Mouse (Mus musculus) embryonic stem cell, embryonic (primary cell): Measurements from ENCODE around the gene Cdh3.

ENCODE experiments used
- CTCF ChIA-PET, 4 experiments: fragments of 300-600 bp in 2 of 4; fragments of 350-600 bp in 2 of 4; sonication (Branson Sonifier 250); formaldehyde crosslinking; loops; one replicate each; lab custom pipeline; 2022; ENCODE audit warnings: inconsistent platforms in 2 of 4; lab: Charles Lee
- POLR2A ChIA-PET, 4 experiments: fragments of 300-600 bp in 2 of 4; fragments of 350-600 bp in 2 of 4; sonication (Branson Sonifier 250); formaldehyde crosslinking; loops; one replicate each; lab custom pipeline; 2022; ENCODE audit warnings: antibody characterized with exemption in 4 of 4, inconsistent platforms in 1 of 4; lab: Charles Lee

Gene Cdh3

GRCm38 (mm10) chr8:106574283-106574682 is 63.6 kb downstream of the Cdh3 start:
- CTCF ChIA-PET: interaction anchor here in 2 of 4 experiments (0.6 to 3.2 kb wide), 2 partner anchors 13 to 112 kb away, joined by 3 to 13 read pairs; no protein-coding TSS in a partner anchor
- POLR2A ChIA-PET: interaction anchor here in 1 of 4 experiments (0.7 kb wide), 1 partner anchor 36 kb away, joined by 7 read pairs; no protein-coding TSS in a partner anchor

GRCm38 (mm10) chr8:106576849-106577555 is 66.3 kb downstream of the Cdh3 start:
- CTCF ChIA-PET: interaction anchor here in 2 of 4 experiments (0.6 kb wide), 2 partner anchors 113 to 313 kb away, joined by 3 to 4 read pairs; no protein-coding TSS in a partner anchor
- POLR2A ChIA-PET: interaction anchor here in 3 of 4 experiments (0.6 to 1.6 kb wide), 6 partner anchors 23 to 188 kb away, joined by 3 to 4 read pairs (median 3); no protein-coding TSS in a partner anchor

- POLR2A ChIA-PET: interaction anchor here in 3 of 4 experiments (0.6 to 1.9 kb wide), 4 partner anchors 24 to 33 kb away, joined by 3 to 6 read pairs (median 3); no protein-coding TSS in a partner anchor
- CTCF ChIA-PET: interaction anchor here (0.6 to 2.1 kb wide), 7 partner anchors 9 to 229 kb away, joined by 3 to 10 read pairs (median 3); no protein-coding TSS in a partner anchor
Observed at GRCm38 (mm10) chr8:106579510-106579909, 68.8 kb downstream of the Cdh3 start.

GRCm38 (mm10) chr8:106581344-106582088 is 70.8 kb downstream of the Cdh3 start:
- ChIA-PET POLR2A (interaction anchor here in 3 of 4 experiments (0.5 to 1.8 kb wide), 16 partner anchors 9 to 554 kb away, joined by 3 to 10 read pairs (median 4); partner anchors contain the start of gene Cdh1 (in 2 of the 3)), CTCF (interaction anchor here in 3 of 4 experiments (0.7 to 2.1 kb wide), 7 partner anchors 13 to 269 kb away, joined by 3 to 10 read pairs (median 5); no protein-coding TSS in a partner anchor)

- CTCF ChIA-PET: interaction anchor here in 1 of 4 experiments (2.5 kb wide), 1 partner anchor 24 kb away, joined by 8 read pairs; no protein-coding TSS in a partner anchor
Observed at GRCm38 (mm10) chr8:106584942-106585670, 74.4 kb downstream of the Cdh3 start.

GRCm38 (mm10) chr8:106585671-106586037 is 75.0 kb downstream of the Cdh3 start:
- CTCF ChIA-PET: interaction anchor here in 3 of 4 experiments (0.7 to 2.5 kb wide), 3 partner anchors 25 to 60 kb away, joined by 4 to 8 read pairs (median 4); no protein-coding TSS in a partner anchor
- POLR2A ChIA-PET: interaction anchor here in 2 of 4 experiments (0.9 to 3.8 kb wide), 9 partner anchors 22 to 68 kb away, joined by 3 to 26 read pairs (median 5); no protein-coding TSS in a partner anchor

More at GRCm38 (mm10) chr8:106584942-106585670, 74.4 kb downstream of the Cdh3 start:
- POLR2A ChIA-PET: interaction anchor here in 3 of 4 experiments (0.6 to 2.3 kb wide), 8 partner anchors 18 to 911 kb away, joined by 3 to 8 read pairs (median 4); partner anchors contain the start of gene Cdh1 (in 1 of the 3)

GRCm38 (mm10) chr8:106586896-106587295 is 76.2 kb downstream of the Cdh3 start:
- ChIA-PET POLR2A (interaction anchor here (0.6 to 3.8 kb wide), 24 partner anchors 9 to 845 kb away, joined by 3 to 26 read pairs (median 4); partner anchors contain the start of gene Cdh1 (in 2 of the 4)), CTCF (interaction anchor here (0.6 to 2.5 kb wide), 14 partner anchors 9 to 1055 kb away, joined by 3 to 18 read pairs (median 4); partner anchors contain the start of gene Gm10073 (in 1 of the 4))

- POLR2A ChIA-PET: interaction anchor here in 3 of 4 experiments (0.5 to 3.8 kb wide), 14 partner anchors 11 to 926 kb away, joined by 3 to 26 read pairs (median 4); partner anchors contain the start of gene Cdh1 (in 2 of the 3)
- CTCF ChIA-PET: interaction anchor here in 3 of 4 experiments (0.6 to 1.4 kb wide), 9 partner anchors 9 to 988 kb away, joined by 3 to 15 read pairs (median 3); no protein-coding TSS in a partner anchor
Observed at GRCm38 (mm10) chr8:106588443-106589431, 78.0 kb downstream of the Cdh3 start.

GRCm38 (mm10) chr8:106592458-106592857 is 81.8 kb downstream of the Cdh3 start:
- ChIA-PET POLR2A (interaction anchor here in 3 of 4 experiments (0.6 to 1.2 kb wide), 4 partner anchors 11 to 43 kb away, joined by 3 to 4 read pairs (median 3); no protein-coding TSS in a partner anchor), CTCF (interaction anchor here in 3 of 4 experiments (0.6 to 0.7 kb wide), 5 partner anchors 11 to 281 kb away, joined by 3 to 16 read pairs (median 3); partner anchors contain the start of genes Cdh1 (in 1 of the 3) and Gm10073 (in 1 of the 3))

- ChIA-PET POLR2A (interaction anchor here in 3 of 4 experiments (0.6 to 2.6 kb wide), 6 partner anchors 8 to 83 kb away, joined by 3 to 9 read pairs (median 4); partner anchors contain the start of gene Cdh1 (in 1 of the 3)), CTCF (interaction anchor here in 3 of 4 experiments (0.6 to 2.5 kb wide), 9 partner anchors 9 to 490 kb away, joined by 3 to 6 read pairs (median 5); no protein-coding TSS in a partner anchor)
Observed at GRCm38 (mm10) chr8:106595623-106596022, 84.9 kb downstream of the Cdh3 start.

GRCm38 (mm10) chr8:106597067-106597466 is 86.4 kb downstream of the Cdh3 start:
- ChIA-PET CTCF (interaction anchor here in 1 of 4 experiments (1.0 kb wide), 1 partner anchor 36 kb away, joined by 3 read pairs; no protein-coding TSS in a partner anchor), POLR2A (interaction anchor here in 3 of 4 experiments (0.5 to 3.8 kb wide), 8 partner anchors 10 to 34 kb away, joined by 3 to 27 read pairs (median 6); partner anchors contain the start of gene Gm10073 (in 1 of the 3))

GRCm38 (mm10) chr8:106599265-106599979 is 88.7 kb downstream of the Cdh3 start:
- ChIA-PET POLR2A (interaction anchor here (0.5 to 10.5 kb wide), 34 partner anchors 8 to 635 kb away, joined by 3 to 434 read pairs (median 4); partner anchors contain the start of gene Gm10073 (in 1 of the 4)), CTCF (interaction anchor here (0.6 to 1.3 kb wide), 12 partner anchors 12 to 195 kb away, joined by 3 to 15 read pairs (median 3); no protein-coding TSS in a partner anchor)

GRCm38 (mm10) chr8:106603131-106603819 is 92.6 kb downstream of the Cdh3 start, which contains the start of gene Cdh1:
Gene Cdh1, plus strand, starts transcription at chr8:106603351.
- CTCF ChIA-PET: interaction anchor here in 3 of 4 experiments (0.5 to 2.7 kb wide), 14 partner anchors 11 to 1110 kb away, joined by 3 to 12 read pairs (median 4); no protein-coding TSS in a partner anchor

More at GRCm38 (mm10) chr8:106603131-106603819, 92.6 kb downstream of the Cdh3 start, which contains the start of gene Cdh1:
- POLR2A ChIA-PET: interaction anchor here (0.6 to 10.5 kb wide), 72 partner anchors 8 to 592 kb away, joined by 3 to 434 read pairs (median 5); partner anchors contain the start of genes Ddx28 (in 1 of the 4), Gm10073 (in 1 of the 4), Smpd3 (in 1 of the 4) and Zfp90 (in 1 of the 4)
